Mouse (Mus musculus) heart, adult 8-10 months (tissue): ENCODE data around the gene Galnt10. TPM values are rescaled to one million over a fixed set of nuclear protein-coding genes. Genes with fewer than 3 reads are reported as not detected.

Experiments
- DNase-seq: peaks from one replicate; pipeline ENCODE4 v3.0.0; 2022; ENCODE audit warnings: low spot score
- total RNA-seq, 4 experiments: library from RNA; stranded (reverse); gene quantifications; 2 replicates each; pipeline ENCODE4 v1.2.4; 2022

Gene Galnt10
- total RNA-seq, 4 experiments from 2014 or later: 5.7 to 8.1 (median 6.9) TPM

- peak; percentile 59 for DNase-seq
Observed at GRCm38 (mm10) chr11:57688179-57688929, 43.1 kb downstream of the Galnt10 start.

- no peak for DNase-seq
Observed at GRCm38 (mm10) chr11:57689811-57690210, 44.6 kb downstream of the Galnt10 start.

- DNase-seq: no peak
Observed at GRCm38 (mm10) chr11:57690836-57691235, 45.6 kb downstream of the Galnt10 start.

GRCm38 (mm10) chr11:57691939-57692338 lies 46.7 kb downstream of the Galnt10 start:
- no peak for DNase-seq

GRCm38 (mm10) chr11:57692726-57693125 lies 47.5 kb downstream of the Galnt10 start:
- no peak for DNase-seq

- no peak for DNase-seq
Observed at GRCm38 (mm10) chr11:57694486-57694885, 49.2 kb downstream of the Galnt10 start.

- DNase-seq: no peak
Observed at GRCm38 (mm10) chr11:57696207-57696676, 51.0 kb downstream of the Galnt10 start.

- DNase-seq: peak; percentile 82
Observed at GRCm38 (mm10) chr11:57696807-57697251, 51.6 kb downstream of the Galnt10 start.

GRCm38 (mm10) chr11:57700114-57700513 lies 54.9 kb downstream of the Galnt10 start:
- DNase-seq: no peak

- DNase-seq: no peak
Observed at GRCm38 (mm10) chr11:57701193-57701925, 56.1 kb downstream of the Galnt10 start.

- DNase-seq: no peak
Observed at GRCm38 (mm10) chr11:57701956-57702355, 56.7 kb downstream of the Galnt10 start.

- DNase-seq: no peak
Observed at GRCm38 (mm10) chr11:57706620-57707019, 61.4 kb downstream of the Galnt10 start.

- DNase-seq: no peak
Observed at GRCm38 (mm10) chr11:57707114-57707798, 62.0 kb downstream of the Galnt10 start.

GRCm38 (mm10) chr11:57708174-57709154 lies 63.2 kb downstream of the Galnt10 start:
- no peak for DNase-seq

- no peak for DNase-seq
Observed at GRCm38 (mm10) chr11:57713960-57714359, 68.7 kb downstream of the Galnt10 start.

GRCm38 (mm10) chr11:57716721-57717120 lies 71.5 kb downstream of the Galnt10 start:
- DNase-seq: no peak

- DNase-seq: no peak
Observed at GRCm38 (mm10) chr11:57717432-57717831, 72.2 kb downstream of the Galnt10 start.

GRCm38 (mm10) chr11:57718081-57718480 lies 72.8 kb downstream of the Galnt10 start:
- DNase-seq: no peak

GRCm38 (mm10) chr11:57719631-57720030 lies 74.4 kb downstream of the Galnt10 start:
- DNase-seq: no peak

GRCm38 (mm10) chr11:57720076-57720475 lies 74.8 kb downstream of the Galnt10 start:
- DNase-seq: no peak
